Mouse (Mus musculus) layer of hippocampus, adult 8-10 months (tissue): ENCODE data around the gene Sac3d1. TPM values are rescaled to one million over a fixed set of nuclear protein-coding genes. Genes with fewer than 3 reads are reported as not detected.
"Not testable (repeated sequence)": the region's sequence is repeated elsewhere in the genome, so short reads cannot be mapped to it uniquely, and the experiment has no call there.

Experiments
- DNase-seq, 2 experiments: peaks; one replicate each; pipeline ENCODE4 v3.0.0; 2022; ENCODE audit warnings: low spot score in 2 of 2
- total RNA-seq, 4 experiments: library from RNA; stranded (reverse); gene quantifications; 2 replicates each; pipeline ENCODE4 v1.2.4; 2022

Sac3d1 gene
- total RNA-seq: 10 to 100 TPM; 11.0 to 13.4 (median 12.9) TPM

DNA sequence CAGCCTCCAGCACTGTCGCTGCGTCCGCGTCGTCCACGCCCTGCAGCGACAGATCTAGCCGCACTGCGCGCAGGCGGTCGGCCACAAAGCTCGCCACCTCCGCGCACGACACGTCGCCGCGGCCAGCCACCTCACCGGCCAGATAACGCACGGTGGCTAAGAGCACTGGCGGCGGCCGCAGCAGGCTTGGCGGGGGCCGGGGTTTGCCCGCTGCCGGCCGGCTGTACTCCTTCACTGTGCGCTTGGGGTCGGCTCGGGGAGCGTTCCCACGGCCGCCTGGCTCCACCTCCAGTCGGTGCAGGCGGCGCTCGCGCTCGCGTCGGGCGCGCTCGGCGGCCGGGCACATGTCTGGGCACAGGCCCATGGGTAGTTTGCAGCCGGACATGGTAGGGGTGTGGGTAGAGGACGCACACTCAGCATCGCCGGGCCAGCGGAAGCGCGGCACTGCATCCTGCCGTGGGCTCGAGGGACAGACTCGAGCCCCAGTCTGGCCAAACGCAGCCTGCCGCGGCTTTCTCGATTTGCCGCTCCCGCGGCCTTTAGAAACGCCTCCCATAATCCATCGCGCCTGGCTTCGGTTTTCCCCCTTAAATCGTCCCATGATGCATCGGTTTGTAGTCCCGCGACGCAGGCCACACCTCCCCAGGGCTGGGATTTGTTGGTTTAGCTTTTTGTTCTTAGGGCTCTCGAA lies at the start of gene Sac3d1:
Sac3d1 (minus strand) TSS at position 665 of the 691 bp plus-strand sequence.
- DNase-seq: peak; percentile 86 to 89

DNA sequence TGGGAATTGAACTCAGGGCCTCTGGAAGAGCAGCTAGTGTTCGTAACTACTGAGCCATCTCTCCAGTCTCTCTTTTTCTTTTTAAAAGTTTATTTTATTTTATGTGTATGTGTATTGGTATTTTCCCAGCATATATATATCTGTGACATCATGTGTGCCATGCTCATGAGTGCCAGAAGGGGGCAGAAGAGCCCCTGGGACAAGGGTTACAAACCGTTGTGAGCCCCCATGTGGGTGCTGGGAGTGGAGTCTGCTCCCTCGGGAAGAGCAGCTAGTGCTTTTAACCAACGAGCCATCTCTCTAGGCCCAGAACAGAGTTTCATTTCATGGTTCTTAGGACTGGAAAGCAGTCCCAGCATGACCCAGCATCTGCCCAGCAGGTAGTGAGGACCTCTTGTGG lies 48.3 kb upstream of the Sac3d1 start:
- no peak for DNase-seq

DNA sequence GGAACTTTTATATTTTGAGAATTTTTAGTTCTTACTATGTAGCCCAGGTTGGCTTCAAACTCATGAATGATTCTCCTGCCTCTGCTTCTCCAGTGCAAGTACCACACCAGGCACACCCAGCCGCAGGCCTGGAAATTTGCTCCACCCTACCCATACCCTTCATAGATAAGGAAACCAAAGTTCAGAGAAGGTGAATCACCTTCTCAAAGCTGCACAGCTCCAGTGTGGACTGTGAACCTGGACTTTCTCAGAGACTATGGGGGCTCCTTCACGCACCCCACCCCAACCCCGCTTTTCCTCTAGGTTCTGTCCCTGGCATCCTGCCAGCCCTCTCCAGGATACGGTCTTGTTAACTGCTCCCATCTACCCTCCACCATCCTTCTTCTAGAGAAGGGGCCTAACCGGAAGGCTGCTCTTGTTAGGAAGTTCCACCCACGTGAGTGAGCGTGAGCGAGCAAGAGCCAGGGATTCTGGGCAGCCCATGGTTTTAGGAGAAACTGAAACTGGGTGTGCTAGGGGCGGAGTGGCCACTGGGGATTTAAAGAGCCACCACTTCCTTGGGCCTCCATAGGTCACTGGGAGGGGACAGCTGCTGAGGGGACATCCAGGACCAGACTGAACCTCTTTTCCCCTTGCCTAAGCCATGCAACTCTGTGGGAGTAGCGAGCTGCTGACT lies 45.6 kb upstream of the Sac3d1 start:
- no peak for DNase-seq

DNA sequence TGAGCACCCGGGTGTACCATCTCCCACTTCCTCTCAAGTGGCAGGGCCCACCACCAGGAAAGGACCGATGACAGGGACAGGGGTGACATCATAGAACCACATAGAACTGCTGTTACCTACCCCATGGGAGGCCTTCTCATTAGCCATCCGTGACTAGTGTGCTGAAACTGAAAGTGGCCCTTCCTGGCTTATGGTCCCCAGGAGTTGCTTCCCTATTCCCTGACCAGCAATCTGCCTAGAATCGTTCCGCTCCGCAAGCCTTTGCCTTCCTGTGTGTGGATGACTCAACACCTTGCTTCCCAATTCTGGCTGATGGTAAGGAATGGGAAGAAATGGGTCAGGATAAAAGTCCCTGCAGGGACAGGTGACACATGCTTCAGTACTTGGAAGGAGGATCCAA lies 38.8 kb upstream of the Sac3d1 start:
- no peak for DNase-seq

DNA sequence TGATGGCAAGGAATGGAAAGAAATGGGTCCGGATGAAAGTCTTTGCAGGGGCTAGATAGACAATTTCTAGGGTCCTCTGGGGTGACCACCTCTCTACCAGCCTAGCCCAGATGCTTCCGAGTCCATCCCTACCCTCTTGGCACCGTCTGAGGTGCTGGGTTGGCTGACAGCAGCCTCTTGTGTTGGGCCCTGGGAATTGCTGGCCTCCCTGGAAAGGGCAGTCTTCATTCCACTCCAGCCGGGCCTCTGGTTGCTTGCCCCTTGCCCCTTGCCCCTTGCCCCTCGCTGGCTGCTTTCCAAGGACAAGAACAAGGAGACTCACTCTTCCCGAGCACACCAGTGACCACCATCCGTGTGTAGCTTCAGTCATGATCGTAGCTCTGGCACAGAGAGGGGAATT lies 37.9 kb upstream of the Sac3d1 start:
- DNase-seq: no peak

DNA sequence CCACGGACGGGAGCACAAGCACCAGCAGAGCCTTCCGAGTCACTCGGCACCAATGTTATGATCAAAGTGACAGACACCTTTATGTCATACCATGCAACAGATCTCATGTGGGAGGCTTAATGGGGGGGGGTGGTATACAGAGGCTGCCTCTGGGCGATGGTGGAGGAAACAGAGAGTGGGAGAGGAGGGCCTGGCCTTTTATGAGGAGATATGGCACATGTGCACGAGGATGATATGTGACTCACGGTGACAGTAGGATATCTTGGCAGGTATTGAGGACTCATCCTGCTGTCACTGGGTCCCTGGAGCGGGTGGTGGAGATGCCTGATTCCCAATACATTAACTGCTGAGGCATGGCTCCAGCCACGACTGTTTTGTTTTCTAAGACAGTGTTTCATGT lies 36.7 kb upstream of the Sac3d1 start:
- DNase-seq: no peak

DNA sequence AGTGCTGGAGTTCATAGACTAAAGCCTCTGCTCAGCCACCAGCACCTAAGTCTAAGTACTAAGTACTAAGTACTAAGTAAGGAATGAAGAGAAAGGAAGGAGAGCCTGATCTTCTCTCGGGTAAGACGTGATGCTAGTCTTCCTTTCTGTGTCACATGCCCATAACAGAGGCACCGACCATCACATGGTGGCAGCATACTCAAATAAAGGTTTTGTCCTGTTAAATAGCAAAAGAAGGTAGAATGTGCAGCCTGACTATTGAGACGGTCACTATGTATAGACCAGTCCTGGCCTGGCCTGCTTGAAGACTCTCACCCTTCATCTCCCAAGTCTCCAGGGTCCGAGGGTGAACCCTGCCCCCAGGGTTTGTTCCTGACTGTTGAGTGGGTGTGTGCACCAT lies 26.4 kb upstream of the Sac3d1 start:
- DNase-seq: no peak

DNA sequence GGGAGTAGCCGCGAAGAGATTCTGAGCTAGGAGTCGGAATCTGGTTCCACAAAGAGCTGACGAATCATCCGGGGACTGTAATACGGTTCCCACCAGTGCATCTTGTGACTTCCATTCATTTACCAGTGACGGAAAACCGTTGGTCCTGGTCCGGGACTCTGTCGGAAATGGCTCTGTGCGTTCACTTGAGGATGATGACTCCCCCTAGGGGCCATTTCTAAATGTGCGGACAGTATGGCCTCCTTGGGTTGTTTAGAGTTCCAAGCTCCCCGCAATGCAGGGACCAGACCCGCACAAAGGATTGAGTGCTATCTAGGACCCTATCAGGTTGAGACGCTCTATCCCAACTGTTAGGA lies 22.9 kb upstream of the Sac3d1 start, which contains the start of gene Arl2:
Arl2 (minus strand) TSS at position 155 of the 356 bp plus-strand sequence.
- DNase-seq: peak; percentile 76 to 87

DNA sequence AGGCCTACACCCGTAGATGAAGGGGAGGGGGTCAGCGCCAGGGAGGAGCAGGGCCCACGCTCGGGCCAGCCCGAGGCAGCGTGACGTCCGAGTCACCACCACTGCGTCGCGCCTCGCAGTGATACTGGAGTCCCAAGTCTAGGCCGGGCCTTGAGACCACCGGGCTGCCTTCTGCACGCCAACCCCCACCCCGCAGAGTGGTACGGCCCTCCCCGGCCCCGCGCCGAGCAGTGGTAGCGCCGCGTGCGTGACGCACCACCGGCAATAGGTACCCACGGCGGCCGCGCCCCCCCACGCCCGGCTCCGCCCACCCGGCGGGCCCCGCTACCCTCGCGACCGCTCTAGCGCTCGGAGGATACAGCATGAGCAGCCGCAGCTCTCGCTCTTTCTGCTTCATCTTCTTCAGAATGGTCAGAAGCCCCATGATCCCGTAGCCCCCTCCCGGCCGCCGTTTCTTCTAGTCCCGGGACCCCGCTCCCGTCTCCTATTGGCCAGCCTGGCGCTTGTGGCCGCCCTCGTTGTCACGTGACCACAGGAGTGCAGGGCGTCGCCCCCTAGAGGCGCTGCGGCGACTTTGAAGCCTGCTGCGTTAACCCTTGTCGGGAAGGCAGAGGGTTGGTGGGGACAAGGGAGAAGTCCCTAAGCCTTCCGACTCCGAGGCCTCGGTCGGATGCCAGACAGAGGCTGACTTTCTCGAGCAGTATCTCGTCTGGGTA lies 22.4 kb upstream of the Sac3d1 start, which contains the start of gene Batf2:
Batf2 (plus strand) TSS at position 306 of the 716 bp plus-strand sequence.
- DNase-seq: peak; percentile 91 to 92

DNA sequence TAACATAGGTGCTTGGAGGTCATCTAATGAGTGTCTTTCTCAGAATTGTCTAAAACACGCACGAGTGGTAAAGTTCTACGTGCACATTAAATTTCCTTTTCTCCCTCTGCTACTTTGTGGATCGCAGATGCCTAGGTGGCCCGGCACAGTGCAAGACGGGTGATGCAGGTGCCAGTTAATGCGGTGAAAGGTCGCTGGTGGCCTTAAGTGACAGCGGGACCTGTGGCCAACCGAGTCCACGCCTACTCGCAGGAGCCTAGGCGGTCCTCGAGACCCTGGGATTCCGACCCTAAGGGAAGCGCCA lies 21.9 kb upstream of the Sac3d1 start:
- no peak for DNase-seq

DNA sequence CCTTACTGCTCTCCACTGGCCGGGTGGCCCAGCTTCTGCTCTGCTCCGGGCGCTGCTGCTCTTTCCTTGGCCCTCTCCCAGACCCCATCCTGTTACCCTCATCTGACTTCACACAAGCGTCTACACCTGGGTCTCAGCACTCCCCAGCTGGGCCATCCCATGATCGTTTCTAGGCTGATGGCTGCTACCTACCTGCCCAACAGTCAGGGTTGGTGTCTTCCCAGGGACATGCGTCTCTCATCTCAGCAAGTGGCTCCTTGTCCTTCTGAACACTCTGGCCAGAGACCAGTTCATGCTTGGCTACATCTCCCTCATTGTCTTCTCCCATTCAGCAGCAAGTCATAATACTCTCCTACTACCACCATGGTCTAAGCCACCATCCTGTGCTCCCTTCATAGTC lies 21.3 kb upstream of the Sac3d1 start:
- DNase-seq: no peak

DNA sequence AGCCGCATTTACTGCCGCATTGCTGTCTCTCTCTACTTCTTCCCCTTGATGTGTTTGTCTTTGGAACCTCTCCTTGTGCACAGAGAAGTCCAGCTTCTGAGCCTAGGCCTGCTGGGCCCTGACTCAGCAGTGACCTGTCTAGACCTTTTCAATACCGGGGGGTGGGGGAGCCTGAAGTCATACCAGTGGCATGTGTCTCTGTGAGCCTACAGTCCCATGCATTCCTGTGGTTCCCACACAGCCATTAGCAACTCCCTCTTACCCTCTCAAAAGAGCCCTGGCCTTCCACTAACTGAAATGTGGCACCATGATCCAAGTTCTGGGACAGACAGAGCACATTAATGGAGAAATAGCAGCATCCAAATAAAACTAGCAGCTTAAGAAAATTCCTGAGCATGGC lies 17.9 kb upstream of the Sac3d1 start:
- no peak for DNase-seq

DNA sequence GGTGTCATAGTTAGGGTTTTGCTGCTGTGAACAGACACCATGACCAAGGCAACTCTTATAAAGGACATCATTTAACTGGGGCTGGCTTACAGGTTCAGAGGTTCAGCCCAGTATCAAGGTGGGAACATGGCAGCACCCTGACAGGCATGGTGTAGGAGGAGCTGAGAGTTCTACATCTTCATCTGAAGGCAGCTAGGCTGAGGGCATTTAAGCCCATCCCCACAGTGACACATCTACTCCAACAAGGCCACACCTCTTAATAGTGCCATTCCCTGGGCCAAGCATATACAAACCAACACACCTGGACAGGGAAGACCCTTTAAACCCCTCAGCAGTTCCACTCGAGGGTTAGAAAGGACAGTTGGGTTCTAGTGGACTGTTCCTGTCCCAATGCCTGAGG lies 14.7 kb upstream of the Sac3d1 start:
- DNase-seq: not testable (repeated sequence)

DNA sequence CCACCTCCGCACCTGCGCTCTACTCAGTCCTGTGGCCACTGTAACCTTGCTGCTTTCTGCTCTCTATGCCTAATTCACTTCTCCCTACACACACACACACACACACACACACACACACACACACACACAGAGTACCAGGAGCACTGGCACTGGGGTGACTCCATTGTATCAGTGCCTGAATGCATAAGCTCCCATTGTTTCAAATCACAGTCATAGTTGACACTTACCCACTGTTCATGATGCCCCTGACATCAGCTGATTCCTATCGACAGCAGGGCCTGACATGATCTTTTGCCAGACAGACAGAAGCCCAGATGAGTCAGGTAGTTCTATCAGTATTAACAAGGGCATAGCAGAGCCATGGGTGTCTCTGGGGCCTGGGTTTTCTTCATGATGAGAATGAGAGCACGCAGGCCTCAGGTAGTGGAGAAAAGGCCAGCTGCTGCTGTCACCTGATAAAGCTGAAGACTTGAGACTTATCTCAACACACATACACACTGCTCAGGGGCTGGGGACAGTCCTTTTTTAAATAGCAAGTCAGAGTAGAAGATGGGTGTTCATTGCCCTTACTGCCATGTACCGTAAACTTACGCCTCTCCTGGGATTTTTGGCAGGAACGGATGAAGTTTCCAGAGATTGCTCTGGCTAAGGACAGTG lies 13.8 kb upstream of the Sac3d1 start:
- no peak for DNase-seq

DNA sequence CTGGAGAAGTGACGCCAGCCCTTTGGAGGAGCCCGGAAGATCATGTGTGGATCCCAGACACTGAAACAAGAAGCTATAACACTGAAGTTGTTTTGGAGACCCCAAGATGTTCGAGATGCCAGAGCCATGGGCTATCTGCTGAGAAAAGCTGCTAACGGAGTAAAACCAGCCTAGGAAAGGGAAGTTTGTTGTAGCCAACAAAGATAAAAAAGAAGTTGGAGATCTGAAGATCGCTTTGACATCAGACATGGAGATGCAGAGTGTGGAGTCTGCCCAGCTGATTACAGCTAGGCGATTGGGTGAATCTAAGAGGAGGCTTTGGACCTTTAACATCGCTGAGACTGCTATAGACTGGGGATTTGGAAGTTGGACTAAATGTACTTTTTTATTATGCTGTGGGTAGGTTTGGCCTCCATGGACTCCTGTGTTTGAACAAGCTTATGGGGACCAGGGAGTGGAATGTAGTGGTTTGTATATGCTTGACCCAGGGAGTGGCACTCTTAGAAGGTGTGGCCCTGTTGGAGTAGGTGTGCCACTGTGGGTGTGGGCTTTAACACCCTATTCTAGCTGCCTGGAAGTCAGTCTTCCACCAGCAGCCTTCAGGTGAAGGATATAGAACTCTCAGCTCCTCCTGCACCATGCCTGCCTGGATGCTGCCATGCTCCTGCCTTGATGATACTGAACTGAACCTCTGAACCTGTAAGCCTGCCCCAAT lies 12.1 kb upstream of the Sac3d1 start:
- DNase-seq: not testable (repeated sequence)

DNA sequence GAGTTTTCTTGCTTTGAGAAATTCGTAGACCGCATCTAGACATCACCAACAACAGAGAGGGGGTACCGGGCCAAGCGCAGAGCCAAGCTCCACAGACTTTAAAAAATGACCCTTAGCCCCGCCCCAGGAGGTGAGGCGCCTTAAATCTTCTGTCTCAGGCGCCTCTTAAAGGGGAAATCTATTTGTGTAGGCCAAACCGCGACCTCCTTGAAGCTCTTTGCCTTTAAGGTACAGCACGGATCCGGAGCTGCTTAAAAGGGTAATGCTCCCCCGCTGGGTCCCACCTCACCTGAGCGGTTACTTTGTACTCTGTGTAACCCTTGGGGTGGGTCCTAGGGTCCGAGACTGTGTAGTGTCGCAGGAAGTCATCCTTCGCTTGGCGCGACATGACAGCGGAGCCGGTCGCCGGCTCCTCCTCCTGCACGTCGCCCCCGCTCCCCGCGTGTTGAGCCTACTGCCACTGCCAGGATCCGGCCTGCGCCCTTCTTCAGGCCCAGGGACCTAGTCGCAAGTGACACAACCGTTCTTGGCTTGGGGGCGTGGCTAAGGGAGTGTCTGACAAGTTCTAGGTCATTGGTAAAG lies 9.4 kb upstream of the Sac3d1 start, which contains the start of gene Snx15:
Snx15 (minus strand) TSS at position 545 of the 582 bp plus-strand sequence.
- peak; percentile 94 for DNase-seq

DNA sequence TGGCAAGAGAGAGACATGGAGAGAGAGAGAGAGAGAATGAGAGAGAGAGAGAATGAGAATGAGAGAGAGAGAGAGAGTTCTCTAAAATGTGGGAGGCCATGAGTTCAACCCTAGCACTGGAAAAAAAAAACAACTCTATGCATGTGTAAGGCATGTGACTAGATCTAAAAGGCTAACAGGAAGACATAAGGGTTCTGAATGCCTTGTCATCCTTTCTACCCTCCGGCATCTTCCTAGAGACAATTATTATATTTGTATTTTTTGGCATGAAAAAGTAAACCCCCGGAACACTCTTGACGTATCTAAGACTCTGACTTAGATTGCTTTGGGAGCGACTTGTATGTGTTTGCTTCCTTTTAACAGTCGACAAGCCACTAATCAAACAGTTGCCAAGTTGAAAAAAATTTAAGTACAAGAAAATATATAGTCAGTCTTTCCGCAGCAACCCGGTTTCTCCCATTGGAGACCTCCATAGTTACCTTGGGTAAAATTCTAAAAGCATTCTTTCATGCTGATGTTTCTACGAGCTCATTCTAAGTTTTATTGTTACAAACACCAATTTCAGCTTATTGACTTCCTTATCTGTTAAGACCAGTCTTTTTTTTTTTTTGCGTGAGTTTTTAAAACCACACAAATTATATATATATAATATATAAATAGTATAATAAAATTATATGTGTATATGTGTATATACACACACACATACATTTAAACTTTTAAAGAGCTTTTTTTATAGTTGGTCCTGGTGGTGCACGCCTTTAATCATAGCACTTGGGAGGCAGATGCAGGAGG lies 8.5 kb upstream of the Sac3d1 start:
- DNase-seq: no peak

DNA sequence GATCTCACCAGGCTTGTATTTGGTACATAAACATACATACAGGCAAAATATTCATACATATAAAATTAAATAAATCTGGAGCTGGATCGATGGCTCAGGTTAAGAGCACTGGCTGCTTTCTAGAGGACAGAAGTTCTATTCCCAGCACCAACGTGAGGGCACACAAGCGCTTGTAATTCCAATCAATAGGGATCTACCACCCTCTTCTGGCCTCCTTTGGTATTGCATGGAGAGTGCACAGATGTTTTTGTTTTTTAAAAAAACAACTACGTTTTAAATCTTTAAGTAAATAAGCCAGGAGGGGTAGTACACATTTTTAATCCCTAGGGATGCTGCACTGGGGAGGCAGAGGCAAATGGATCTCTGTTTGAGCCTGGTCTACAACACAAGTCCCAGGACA lies 7.8 kb upstream of the Sac3d1 start:
- no peak for DNase-seq

DNA sequence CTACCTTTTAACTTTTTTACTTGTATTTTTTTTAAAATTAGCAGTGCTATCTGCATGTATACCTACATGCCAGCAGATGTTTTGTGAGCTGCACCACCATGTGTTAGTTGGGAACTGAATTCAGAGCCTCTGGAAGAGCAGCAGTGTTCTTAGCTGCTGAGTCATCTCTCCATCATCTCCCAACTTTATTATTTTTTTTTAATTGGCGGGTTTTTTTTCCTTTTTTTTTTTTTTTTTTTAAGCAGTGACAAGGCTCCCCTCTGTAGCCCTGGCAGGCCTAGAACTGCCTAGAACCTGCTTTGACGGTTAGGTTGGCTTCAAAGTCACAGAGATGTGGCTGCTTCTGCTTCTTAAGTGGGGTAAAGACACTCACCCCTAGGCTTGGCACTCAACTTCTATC lies 6.4 kb upstream of the Sac3d1 start:
- DNase-seq: no peak

DNA sequence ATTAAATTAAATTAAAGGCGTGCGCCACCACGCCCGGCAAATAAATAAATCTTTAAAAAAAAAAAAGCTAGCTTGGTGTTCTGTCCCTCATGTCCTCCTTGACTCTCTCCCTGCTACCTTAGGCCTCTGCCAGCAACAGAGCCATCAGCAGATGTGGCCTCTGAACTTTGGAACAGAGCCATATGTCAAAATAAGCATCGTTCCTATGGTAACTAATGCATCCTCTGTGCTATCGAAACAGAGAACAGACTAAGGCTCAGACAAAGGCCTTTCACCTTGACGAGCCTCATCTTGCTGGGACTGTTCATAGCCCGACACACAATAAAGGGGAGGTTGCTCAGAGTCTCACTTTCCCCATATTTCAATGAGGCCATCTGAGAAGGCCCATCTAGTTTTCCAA lies 4.9 kb upstream of the Sac3d1 start:
- DNase-seq: no peak
